Mouse (Mus musculus) neural tube, embryonic 12.5 days (tissue): ENCODE results near the gene Slc38a10. TPM values are rescaled to one million over a fixed set of nuclear protein-coding genes. Genes with fewer than 3 reads are reported as not detected.

ENCODE experiments used
- ATAC-seq: fragments of 200-750 bp; cut with Nextera tagmentation; 2 replicates; pipeline ENCODE4 v1.8.0; 2017; ENCODE audit warnings: low read depth, mild to moderate bottlenecking, moderate TSS enrichment, moderate library complexity; ENCODE audit not compliant: low FRiP score
- H3K27ac ChIP-seq: fragments of 300-500 bp; sonication (generic); 2 replicates; pipeline ENCODE4 v1.5.1; 2016
- H3K27me3 ChIP-seq: fragments of 300-500 bp; sonication (generic); replicated peaks from 2 replicates; pipeline ENCODE4 v1.6.1; 2016; ENCODE audit warnings: mild to moderate bottlenecking
- H3K36me3 ChIP-seq: fragments of 300-500 bp; sonication (generic); 2 replicates; pipeline ENCODE4 v1.6.1; 2016; ENCODE audit warnings: mild to moderate bottlenecking
- H3K4me1 ChIP-seq: fragments of 300-500 bp; sonication (generic); 2 replicates; pipeline ENCODE4 v1.6.1; 2016
- H3K4me2 ChIP-seq: fragments of 300-500 bp; sonication (generic); replicated peaks from 2 replicates; pipeline ENCODE4 v1.6.1; 2016; ENCODE audit warnings: mild to moderate bottlenecking
- H3K4me3 ChIP-seq: fragments of 300-500 bp; sonication (generic); 2 replicates; pipeline ENCODE4 v1.5.1; 2016
- H3K9ac ChIP-seq: fragments of 300-500 bp; sonication (generic); 2 replicates; pipeline ENCODE4 v1.6.1; 2016; ENCODE audit warnings: mild to moderate bottlenecking
- H3K9me3 ChIP-seq: fragments of 300-500 bp; sonication (generic); 2 replicates; pipeline ENCODE4 v1.6.1; 2016; ENCODE audit warnings: mild to moderate bottlenecking
- WGBS: fragments of 180-500 bp; shearing (Covaris S2); methylation state at CpG from one replicate; pipeline ENCODE4 v1.1.7; 2016; 5-methylcytosine and 5-hydroxymethylcytosine counted together
- polyA plus RNA-seq: library from polyadenylated mRNA; unstranded; fragments of >200 nt; fragmentation: Nextera tagmentation; extraction: Ambion mirVana; gene quantifications from 2 replicates; pipeline ENCODE4 v1.2.1, GENCODE M21; 2016

The Slc38a10 gene
- polyA plus RNA-seq, 1 experiment from 2014 or later: 119 TPM

DNA sequence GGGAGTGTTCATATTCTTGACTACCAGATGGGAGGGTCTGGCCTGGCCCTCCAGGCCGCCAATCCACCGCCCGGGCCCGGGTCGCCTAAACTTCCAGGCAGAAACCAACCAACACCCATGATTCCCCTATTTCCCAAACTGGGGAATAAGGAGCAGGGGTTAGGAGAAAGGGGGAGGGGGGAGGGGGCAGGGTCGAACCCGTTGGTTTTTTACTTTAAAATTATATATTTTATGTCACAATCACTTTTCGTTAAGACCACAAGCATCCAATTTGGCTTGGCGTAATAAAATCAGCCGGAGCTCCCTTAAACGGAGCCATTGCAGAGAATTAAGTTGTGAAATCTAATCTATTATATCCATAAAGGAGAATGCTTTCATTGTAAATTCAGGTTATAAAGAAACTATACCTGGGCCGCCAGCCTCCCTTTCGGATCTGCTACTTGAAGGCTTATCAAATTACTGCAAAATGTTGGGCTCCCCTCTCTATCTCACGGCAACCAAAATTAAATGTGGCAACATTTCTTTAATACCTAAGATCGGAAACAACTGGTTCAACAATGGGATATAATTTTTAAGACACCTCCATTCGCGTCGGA lies 35.1 kb upstream of the Slc38a10 start:
- Histone ChIP-seq H3K27me3 (no peaks in the 10 kb centered on the region), H3K36me3 (peaks cover 8% of the 10 kb centered on the region; the same call in 1 of the 2 replicates), H3K4me3 (peak overlapping the region; percentile 90), H3K4me1 (peaks cover 57% of the 10 kb centered on the region), H3K27ac (peak overlapping the region; percentile 96), H3K9me3 (no peaks in the 10 kb centered on the region), H3K9ac (peak overlapping the region; percentile 99), H3K4me2 (peak overlapping the region; percentile 99)
- 2% methylated on average over 18 of the region's 18 CpGs for WGBS
- no peak for ATAC-seq

DNA sequence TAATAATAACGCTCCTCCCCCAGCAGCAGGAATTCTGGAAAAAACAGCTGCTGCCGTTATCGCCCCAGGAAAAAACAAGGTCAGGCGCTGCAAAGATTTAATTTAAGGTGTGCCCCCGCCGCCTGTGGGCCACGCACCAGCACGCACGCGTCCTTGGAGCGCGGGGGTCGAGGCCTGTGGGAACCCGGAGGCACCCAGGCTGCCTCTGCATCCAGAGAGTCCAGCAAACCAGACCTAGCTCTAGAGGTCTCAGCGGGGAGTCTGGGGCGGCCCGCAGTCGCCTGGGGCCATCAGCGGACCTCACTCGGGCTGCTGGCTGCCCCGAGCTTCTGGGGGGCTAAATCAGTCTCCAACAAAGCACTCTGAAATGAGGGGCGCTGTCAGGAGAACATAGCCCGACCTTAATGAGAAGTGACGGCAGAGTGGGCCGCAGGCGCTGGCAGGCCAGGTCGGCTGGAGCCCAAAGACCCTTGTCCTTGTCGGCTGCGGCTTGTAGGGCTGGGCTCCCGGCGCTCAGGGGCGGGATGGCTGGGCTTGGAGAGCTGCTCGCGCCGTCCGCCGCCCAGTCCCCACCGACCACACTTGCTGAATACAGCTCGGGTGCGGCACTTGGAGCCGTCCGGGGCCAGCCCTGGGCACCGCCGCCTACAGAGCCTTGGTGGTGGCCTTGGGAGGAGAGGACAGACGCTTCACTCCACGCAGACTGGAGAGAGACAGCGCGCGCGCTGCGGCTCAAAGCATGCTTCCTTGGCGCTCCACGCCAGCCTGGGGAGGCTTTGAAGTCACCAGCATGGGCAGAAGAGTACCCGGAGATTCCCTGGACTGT lies 34.4 kb upstream of the Slc38a10 start:
- Histone ChIP-seq H3K4me2 (peak overlapping the region; percentile 99), H3K4me1 (peaks cover 49% of the 10 kb centered on the region), H3K9me3 (no peaks in the 10 kb centered on the region), H3K27me3 (no peaks in the 10 kb centered on the region), H3K4me3 (peak overlapping the region; percentile 90), H3K36me3 (peaks cover 8% of the 10 kb centered on the region; the same call in 1 of the 2 replicates), H3K27ac (peak overlapping the region; percentile 96), H3K9ac (peak overlapping the region; percentile 99)
- ATAC-seq: no peak
- under 1% methylated on average over 54 of the region's 54 CpGs for WGBS

DNA sequence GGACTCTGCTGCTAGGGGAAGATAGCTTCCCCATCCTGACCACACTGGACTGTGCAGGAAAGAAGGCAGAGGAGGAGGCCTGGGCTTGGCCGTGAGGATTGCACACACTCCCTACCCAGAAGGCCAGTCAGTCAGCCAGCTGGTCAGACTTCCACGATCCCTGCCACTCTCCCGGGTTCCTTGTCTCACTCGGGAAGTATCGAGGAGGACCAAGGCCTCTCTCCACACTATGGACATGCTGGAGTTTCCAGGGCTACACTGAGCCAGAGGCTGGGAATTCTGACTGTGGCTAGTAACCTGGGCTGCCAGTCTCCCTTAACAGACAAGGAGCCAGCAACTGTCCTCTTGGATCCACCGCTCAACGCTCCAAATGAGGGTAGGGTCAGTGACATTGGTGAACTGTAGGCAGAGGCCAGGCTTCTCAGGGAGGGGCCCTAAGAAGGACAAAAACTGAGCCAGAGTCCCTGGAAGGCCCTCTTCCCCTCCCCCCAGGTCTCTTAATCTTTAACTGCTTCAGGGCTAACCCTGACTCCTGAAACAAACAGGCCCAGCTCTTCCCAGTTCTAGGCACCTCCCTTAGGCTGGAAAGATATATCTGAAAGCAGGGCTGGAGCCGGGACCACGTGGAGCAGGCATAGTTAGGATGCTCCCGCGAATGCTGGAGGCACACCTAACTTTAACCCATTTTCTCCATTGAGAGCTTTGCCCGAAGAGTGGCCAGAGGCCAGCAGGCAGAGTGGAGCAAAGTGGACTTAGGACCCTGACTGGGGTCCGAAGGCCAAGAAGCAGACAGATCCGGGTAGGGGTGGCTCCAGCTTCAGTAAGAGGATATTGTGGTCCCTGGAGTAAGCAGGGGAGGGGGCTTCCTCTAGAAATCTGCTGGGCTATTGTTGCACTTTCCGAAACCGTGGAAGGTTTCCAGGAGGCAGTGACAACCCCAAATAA lies 33.5 kb upstream of the Slc38a10 start:
- 3% methylated on average over 16 of the region's 16 CpGs for WGBS
- H3K27me3 ChIP-seq: no peaks in the 10 kb centered on the region
- H3K4me1 ChIP-seq: peaks cover 46% of the 10 kb centered on the region
- H3K27ac ChIP-seq: peak overlapping the region; percentile 96
- H3K36me3 ChIP-seq: peaks cover 8% of the 10 kb centered on the region; the same call in 1 of the 2 replicates
- H3K9me3 ChIP-seq: no peaks in the 10 kb centered on the region
- peak overlapping the region; percentile 99 for H3K9ac ChIP-seq
- peak overlapping the region; percentile 90 for H3K4me3 ChIP-seq
- H3K4me2 ChIP-seq: peak overlapping the region; percentile 99
- no peak for ATAC-seq

DNA sequence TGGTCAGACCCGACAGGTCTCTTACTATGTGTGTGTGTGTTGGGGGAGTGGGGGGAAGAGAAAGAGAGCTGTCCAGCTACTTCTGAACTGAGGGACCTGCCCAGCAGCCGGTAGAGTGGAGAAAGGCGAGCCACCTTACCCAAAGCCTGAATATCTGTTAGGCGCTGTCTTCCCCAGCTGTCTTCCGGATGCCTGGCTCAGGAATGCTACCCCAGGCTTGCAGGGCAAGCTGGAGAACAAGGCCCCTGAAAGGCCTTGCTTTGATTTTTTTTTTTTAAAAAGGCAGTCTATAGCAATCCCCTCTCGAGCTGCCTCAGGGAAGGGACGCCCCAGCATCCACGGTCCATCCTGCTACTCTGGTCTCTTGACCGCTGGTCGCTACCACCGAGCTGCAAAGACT lies 32.6 kb upstream of the Slc38a10 start:
- Histone ChIP-seq H3K4me2 (peak overlapping the region; percentile 99), H3K27ac (peak overlapping the region; percentile 96), H3K27me3 (no peaks in the 10 kb centered on the region), H3K4me3 (no peak overlapping the region), H3K9me3 (no peaks in the 10 kb centered on the region), H3K36me3 (peaks cover 8% of the 10 kb centered on the region; the same call in 1 of the 2 replicates), H3K9ac (peak overlapping the region; percentile 99), H3K4me1 (peaks cover 46% of the 10 kb centered on the region)
- ATAC-seq: no peak
- WGBS: 19% methylated on average over 11 of the region's 11 CpGs

DNA sequence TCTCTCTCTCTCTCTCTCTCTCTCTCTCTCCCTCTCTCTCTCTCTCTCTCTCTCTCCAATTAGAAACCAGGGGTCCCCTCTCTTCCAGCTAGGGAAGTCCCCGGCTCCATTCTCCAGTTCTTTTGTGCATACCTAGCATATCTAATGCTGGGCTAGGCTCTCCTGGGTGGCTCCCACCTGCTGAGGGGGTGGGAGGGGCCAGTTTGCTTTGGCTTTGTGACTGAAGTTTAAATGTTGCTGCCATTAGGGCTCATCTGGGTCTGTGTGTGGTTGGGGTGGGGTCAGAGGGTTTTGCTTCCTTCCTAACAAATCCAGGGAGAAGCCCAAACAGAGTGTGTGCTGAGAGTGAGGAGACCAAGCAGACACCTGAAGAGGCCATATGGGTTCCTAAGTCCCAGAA lies 32.0 kb upstream of the Slc38a10 start:
- peaks cover 8% of the 10 kb centered on the region; the same call in 1 of the 2 replicates for H3K36me3 ChIP-seq
- WGBS: 6% methylated on average over 1 of the region's 1 CpGs

DNA sequence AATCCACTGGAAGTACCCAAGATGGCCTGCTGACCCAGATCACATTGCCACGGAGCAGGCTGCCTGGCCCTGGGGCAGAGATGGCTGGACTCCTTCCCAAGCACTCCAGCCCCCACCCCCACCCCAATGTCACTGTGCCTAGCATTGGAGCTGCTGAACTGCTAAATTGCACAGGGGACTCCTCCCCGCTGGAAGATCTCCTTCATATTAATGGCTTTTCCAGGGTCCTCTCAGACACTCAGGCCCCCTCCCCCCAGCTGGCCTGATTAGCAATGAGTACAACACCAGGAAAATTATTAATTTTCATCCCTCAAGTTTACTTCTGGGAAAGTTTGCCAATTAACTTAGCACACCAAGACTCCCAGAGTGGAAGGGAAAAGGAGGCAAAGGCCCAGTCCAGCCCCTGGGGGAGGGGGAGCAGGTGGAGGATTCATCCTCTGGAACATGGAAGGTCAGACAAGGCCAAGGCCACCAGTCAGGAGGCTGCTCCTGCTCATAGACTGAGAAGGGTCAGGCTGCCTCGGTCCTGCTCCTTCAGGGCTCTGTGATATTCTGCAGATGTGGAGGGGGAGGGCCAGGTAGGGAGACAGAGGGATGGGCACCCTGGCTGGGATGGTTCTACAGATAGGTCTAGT lies 31.4 kb upstream of the Slc38a10 start:
- Histone ChIP-seq H3K9me3 (no peaks in the 10 kb centered on the region), H3K9ac (no peak overlapping the region), H3K27me3 (no peaks in the 10 kb centered on the region), H3K4me2 (peak overlapping the region; percentile 15; the same call in 1 of the 2 replicates), H3K36me3 (peaks cover 8% of the 10 kb centered on the region; the same call in 1 of the 2 replicates), H3K4me1 (peaks cover 46% of the 10 kb centered on the region), H3K4me3 (no peak overlapping the region), H3K27ac (no peak overlapping the region)
- 15% methylated on average over 3 of the region's 3 CpGs for WGBS
- ATAC-seq: no peak

More for the DNA sequence above, 32.0 kb upstream of the Slc38a10 start:
- H3K9ac ChIP-seq: peak overlapping the region; percentile 99; the same call in 1 of the 2 replicates
- H3K4me3 ChIP-seq: no peak overlapping the region
- no peak for ATAC-seq
- H3K27me3 ChIP-seq: no peaks in the 10 kb centered on the region
- H3K9me3 ChIP-seq: no peaks in the 10 kb centered on the region
- peak overlapping the region; percentile 99 for H3K4me2 ChIP-seq
- peaks cover 46% of the 10 kb centered on the region for H3K4me1 ChIP-seq
- H3K27ac ChIP-seq: no peak overlapping the region

DNA sequence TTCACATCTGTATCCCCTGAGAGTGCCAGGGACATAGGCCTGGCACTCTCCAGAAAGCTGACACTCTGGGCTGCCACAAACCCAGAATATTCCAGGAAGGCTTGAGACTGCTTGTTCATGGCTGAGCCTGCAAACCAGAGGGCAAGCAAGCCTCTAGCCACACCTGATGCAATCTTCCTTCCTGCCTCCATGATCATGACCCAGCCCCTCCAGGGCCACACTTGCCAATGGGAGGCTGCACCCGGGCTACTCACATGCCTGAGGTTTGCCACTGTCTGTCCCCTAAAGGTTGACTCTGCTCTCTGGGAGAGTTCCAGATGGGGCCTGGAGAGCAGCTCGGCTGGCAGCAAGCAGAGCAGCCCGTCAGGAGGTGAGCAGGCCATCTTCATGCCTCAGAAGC lies 30.2 kb upstream of the Slc38a10 start:
- 75% methylated on average over 3 of the region's 3 CpGs for WGBS
- H3K4me1 ChIP-seq: peaks cover 46% of the 10 kb centered on the region

DNA sequence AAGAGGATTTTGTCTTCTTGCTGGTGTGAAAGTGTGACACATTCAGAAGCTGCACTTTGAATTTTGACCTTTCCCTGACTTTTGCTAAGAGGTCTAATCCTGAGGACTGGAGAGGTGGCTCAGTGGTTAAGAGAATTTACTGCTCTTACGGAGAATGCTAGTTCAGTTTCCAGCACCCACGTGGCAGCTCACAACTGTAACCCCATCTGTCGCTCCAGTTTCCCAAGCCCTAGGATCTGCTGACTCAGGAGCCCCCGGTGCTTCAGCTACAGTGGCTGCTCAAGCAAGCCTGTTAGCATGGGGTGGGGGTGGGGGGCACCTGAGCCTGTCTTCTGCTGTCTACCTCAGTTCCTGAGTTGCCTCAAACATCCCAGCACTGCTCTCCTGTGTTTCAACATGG lies 28.2 kb upstream of the Slc38a10 start:
- Histone ChIP-seq H3K9ac (no peak overlapping the region), H3K36me3 (no peaks in the 10 kb centered on the region), H3K4me3 (no peak overlapping the region), H3K4me1 (peaks cover 26% of the 10 kb centered on the region), H3K27me3 (no peaks in the 10 kb centered on the region), H3K27ac (no peak overlapping the region), H3K4me2 (no peak overlapping the region), H3K9me3 (no peaks in the 10 kb centered on the region)
- no peak for ATAC-seq
- WGBS: 52% methylated on average over 4 of the region's 4 CpGs

More for the DNA sequence above, 30.2 kb upstream of the Slc38a10 start:
- Histone ChIP-seq H3K36me3 (0 out of 2 replicates have a peak, but pooled peaks cover 8% of the 10 kb centered on the region), H3K27me3 (no peaks in the 10 kb centered on the region), H3K9me3 (no peaks in the 10 kb centered on the region), H3K27ac (no peak overlapping the region), H3K4me3 (no peak overlapping the region), H3K4me2 (no peak overlapping the region), H3K9ac (no peak overlapping the region)
- no peak for ATAC-seq

DNA sequence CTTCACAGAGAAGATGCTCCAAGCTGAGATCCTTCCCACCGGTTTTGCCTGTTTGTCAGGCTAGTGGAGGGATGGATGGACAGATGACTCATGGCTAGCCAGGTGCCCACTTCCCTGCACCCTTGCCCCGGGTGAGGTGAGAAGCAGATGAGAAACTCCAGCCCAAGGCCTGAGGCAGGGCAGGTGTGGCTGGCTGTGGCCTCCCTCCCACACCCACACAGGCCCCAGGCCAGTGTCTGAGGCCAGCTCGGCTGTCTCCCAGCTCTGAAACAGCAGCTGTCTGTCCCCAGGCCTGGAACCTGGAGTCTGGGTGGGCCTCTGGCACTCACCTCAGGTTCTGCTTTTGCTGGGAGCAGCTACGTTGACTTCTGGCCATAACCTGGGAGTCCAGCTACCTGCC lies 24.8 kb upstream of the Slc38a10 start:
- ATAC-seq: no peak
- 65% methylated on average over 4 of the region's 4 CpGs for WGBS
- H3K4me1 ChIP-seq: peaks cover 3% of the 10 kb centered on the region; the same call in 1 of the 2 replicates
- no peak overlapping the region for H3K9ac ChIP-seq
- H3K9me3 ChIP-seq: no peaks in the 10 kb centered on the region
- H3K27me3 ChIP-seq: no peaks in the 10 kb centered on the region
- H3K4me3 ChIP-seq: no peak overlapping the region
- H3K4me2 ChIP-seq: no peak overlapping the region
- H3K27ac ChIP-seq: no peak overlapping the region
- H3K36me3 ChIP-seq: no peaks in the 10 kb centered on the region

DNA sequence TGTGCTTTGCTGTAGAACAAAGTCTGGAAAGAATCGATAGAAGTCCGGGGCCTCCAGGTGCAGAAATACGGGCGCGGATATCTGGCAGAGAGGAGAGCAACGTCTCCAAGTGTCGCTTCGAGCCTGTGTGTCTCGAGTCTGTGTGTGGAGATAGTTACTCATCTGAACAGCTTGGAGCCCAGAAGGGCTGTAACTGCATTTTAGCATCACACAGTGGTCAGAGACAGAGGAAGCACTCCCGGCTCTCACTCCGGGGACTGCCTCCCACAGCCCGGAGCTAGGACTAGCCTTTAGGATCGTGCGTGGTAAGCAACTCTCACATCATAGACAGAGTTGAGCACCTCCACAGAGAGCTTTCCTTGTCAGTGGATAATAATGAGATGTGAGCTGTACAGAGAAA lies 22.1 kb upstream of the Slc38a10 start:
- H3K27me3 ChIP-seq: no peaks in the 10 kb centered on the region
- no peaks in the 10 kb centered on the region for H3K36me3 ChIP-seq
- ATAC-seq: no peak
- no peak overlapping the region for H3K4me3 ChIP-seq
- peaks cover 13% of the 10 kb centered on the region for H3K4me1 ChIP-seq
- H3K9ac ChIP-seq: no peak overlapping the region
- no peak overlapping the region for H3K4me2 ChIP-seq
- 79% methylated on average over 14 of the region's 14 CpGs for WGBS
- H3K27ac ChIP-seq: no peak overlapping the region
- H3K9me3 ChIP-seq: no peaks in the 10 kb centered on the region

DNA sequence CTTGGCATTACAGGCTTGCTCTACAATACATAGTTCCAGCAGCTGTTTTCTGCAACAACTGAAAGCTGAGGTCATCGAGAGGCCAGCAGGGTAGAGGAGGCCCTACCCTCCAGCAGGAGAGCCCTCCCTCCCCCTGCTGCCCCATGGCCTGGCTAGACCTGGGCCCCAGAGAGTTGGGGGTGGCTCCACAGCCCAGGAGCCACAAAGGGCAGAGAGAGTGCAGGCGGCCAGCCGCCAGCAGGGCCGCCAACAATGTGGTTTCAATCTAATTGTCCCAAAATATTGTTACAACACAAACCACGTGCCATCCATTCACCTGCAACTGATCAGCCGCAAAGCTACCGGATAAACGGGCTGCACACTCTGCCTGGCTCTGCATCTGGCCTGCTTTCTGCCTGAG lies 20.0 kb upstream of the Slc38a10 start:
- Histone ChIP-seq H3K9me3 (no peaks in the 10 kb centered on the region), H3K4me3 (no peak overlapping the region), H3K9ac (0 out of 2 replicates have a peak overlapping the region, but pooled peaks have one; percentile 17), H3K4me1 (peaks cover 19% of the 10 kb centered on the region), H3K27me3 (no peaks in the 10 kb centered on the region), H3K36me3 (no peaks in the 10 kb centered on the region), H3K4me2 (no peak overlapping the region), H3K27ac (no peak overlapping the region)
- ATAC-seq: no peak
- WGBS: 54% methylated on average over 8 of the region's 8 CpGs
